Mouse (Mus musculus) bone marrow macrophage, adult 2 months (primary cell): ENCODE data around the gene Dennd4a. TPM values are rescaled to one million over a fixed set of nuclear protein-coding genes. Genes with fewer than 3 reads are reported as not detected.

Source experiments
- H3K27ac ChIP-seq: 2 replicates; pipeline ENCODE4 v1.5.1; 2012; ENCODE audit warnings: low read depth, low read length; ENCODE audit not compliant: insufficient read depth
- H3K4me1 ChIP-seq: 2 replicates; pipeline ENCODE4 v1.6.1; 2012; ENCODE audit warnings: low read length; ENCODE audit not compliant: control insufficient read depth, insufficient read depth
- H3K4me3 ChIP-seq: 2 replicates; pipeline ENCODE4 v1.5.1; 2012; ENCODE audit warnings: mild to moderate bottlenecking, low read length, moderate library complexity; ENCODE audit not compliant: insufficient read depth
- CTCF ChIP-seq: IDR thresholded peaks from 2 replicates; pipeline ENCODE4 v1.5.1; 2012; ENCODE audit warnings: low read depth, mild to moderate bottlenecking, low read length, moderate library complexity
- POLR2A ChIP-seq: IDR thresholded peaks from 2 replicates; pipeline ENCODE4 v1.6.1; 2012; ENCODE audit warnings: mild to moderate bottlenecking, low read depth, low read length, borderline replicate concordance
- polyA plus RNA-seq: library from polyadenylated mRNA; stranded (reverse); fragments of >200 nt; gene quantifications from 2 replicates; pipeline ENCODE4 v1.2.4, GENCODE M21; 2012; ENCODE audit not compliant: missing spikeins, insufficient read depth, insufficient read length

Gene Dennd4a
- polyA plus RNA-seq, 1 experiment: 14.9 TPM

DNA sequence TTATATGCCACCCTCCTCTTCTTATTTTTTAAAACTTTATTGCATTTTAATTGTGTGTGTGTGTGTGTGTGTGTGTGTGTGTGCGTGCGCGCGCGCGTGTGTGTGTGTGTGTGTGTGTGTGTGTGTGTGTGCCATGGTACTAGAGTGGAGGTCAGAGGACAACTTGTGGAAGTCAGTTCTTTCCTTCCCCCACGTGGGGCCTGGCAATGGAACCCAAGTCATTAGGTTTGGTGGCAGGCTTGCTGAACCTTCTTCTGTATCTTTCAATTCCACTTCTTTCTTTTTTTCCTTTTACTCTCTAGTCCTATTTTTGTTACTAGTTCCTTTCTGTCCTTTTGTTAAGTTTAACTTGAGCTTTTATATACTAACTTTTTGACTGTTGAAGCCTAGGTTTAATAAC, 19.5 kb downstream of the Dennd4a start:
- Histone ChIP-seq H3K27ac (peak overlapping the region; percentile 49), H3K4me1 (peaks cover 16% of the 10 kb centered on the region), H3K4me3 (no peak overlapping the region)
- no peak for TF ChIP-seq POLR2A
- no peak for TF ChIP-seq CTCF

- Histone ChIP-seq H3K4me1 (peaks cover 15% of the 10 kb centered on the region), H3K27ac (no peak overlapping the region), H3K4me3 (no peak overlapping the region)
- TF ChIP-seq POLR2A (no peak), CTCF (no peak)
Observed at GRCm38 (mm10) chr9:64831760-64832159, 20.6 kb downstream of the Dennd4a start.

- H3K4me3 ChIP-seq: no peak overlapping the region
- peaks cover 6% of the 10 kb centered on the region for H3K4me1 ChIP-seq
- no peak overlapping the region for H3K27ac ChIP-seq
- TF ChIP-seq POLR2A: no peak
- no peak for TF ChIP-seq CTCF
Observed at GRCm38 (mm10) chr9:64834418-64834817, 23.3 kb downstream of the Dennd4a start.

DNA sequence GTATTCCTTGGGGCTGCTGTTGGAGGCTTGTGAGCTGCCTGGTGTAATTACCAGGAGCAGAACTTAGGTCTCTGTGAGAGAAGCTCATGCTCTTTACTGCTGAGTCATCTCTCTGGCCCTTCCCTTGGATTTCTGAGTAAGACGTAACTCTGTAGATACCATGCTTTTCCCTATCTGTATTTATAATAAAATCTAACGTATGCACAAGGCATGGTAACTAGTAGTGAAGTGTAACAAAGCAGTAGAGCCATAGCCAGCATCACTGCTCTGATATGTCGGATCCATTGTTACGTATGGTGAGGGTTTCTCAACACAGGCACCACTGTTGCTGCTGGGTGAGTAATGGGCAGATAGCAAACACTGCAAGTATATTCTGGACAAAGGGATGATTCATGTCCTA, 34.2 kb downstream of the Dennd4a start:
- no peak overlapping the region for H3K27ac ChIP-seq
- H3K4me3 ChIP-seq: no peak overlapping the region
- peaks cover 4% of the 10 kb centered on the region; the same call in 1 of the 2 replicates for H3K4me1 ChIP-seq
- TF ChIP-seq POLR2A: no peak
- no peak for TF ChIP-seq CTCF

DNA sequence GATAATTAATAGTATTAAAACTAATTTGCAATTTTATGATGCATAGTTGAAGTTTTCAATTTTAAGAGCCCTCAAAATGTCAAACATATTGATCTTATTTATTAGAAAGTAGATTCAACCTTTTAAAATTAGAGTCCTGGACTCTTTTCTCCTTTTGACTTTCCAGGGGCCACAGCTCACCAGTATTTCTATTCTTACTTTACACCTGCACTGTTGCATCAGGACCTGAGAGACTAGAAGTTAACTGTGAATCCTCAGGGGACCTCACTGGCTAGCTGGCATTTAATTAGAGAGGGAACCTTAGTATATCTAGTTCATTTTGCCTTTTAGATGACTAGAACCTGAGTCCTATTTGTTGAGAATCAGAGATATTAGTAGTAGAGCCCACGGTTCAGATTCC, 38.4 kb downstream of the Dennd4a start:
- Histone ChIP-seq H3K4me1 (peaks cover 4% of the 10 kb centered on the region; the same call in 1 of the 2 replicates), H3K4me3 (no peak overlapping the region), H3K27ac (no peak overlapping the region)
- TF ChIP-seq CTCF: no peak
- TF ChIP-seq POLR2A: no peak

DNA sequence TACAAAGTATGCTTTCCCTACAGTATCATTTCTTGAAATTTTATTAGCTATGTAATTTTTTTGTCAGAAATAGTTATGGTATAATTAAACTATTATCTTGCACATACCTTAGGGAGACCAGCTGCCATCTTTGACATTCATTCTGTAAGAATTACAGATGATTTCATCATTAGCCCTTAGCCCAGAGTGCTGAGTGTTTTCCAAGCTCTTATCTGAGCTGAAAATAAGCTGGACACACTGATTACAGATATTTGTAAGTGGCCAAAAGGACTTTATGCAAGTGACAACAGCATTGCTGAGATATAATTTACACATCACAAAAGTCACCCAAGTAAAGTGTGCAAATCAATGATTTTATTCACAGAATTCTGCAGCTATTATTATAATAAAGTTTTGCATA, 48.9 kb downstream of the Dennd4a start:
- Histone ChIP-seq H3K4me1 (no peaks in the 10 kb centered on the region), H3K27ac (no peak overlapping the region), H3K4me3 (no peak overlapping the region)
- TF ChIP-seq CTCF (no peak), POLR2A (no peak)

GRCm38 (mm10) chr9:64862687-64863086, 51.5 kb downstream of the Dennd4a start:
- H3K4me3 ChIP-seq: no peak overlapping the region
- no peaks in the 10 kb centered on the region for H3K4me1 ChIP-seq
- TF ChIP-seq CTCF: no peak
- no peak for TF ChIP-seq POLR2A
- H3K27ac ChIP-seq: no peak overlapping the region

GRCm38 (mm10) chr9:64886008-64886407, 74.9 kb downstream of the Dennd4a start:
- H3K27ac ChIP-seq: no peak overlapping the region
- no peaks in the 10 kb centered on the region for H3K4me1 ChIP-seq
- TF ChIP-seq POLR2A (no peak), CTCF (no peak)
- H3K4me3 ChIP-seq: no peak overlapping the region

DNA sequence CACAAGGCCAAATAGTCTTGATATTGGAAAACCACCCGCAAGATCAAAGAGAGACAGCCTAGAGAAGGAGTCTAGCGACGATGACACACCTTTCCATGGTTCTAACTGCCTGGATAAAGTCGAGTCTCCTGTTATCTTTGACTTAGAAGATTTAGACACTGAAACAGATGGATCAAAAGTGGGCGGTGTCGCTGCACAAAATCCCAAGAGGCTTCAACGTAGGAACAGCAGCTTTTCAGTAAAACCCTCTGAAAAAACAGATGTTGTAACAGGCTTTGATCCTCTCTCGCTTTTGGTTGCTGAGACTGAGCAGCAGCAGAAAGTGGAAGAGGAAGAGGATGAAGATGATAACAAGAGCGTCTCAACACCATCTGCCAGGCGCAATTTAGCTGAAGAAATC, 85.5 kb downstream of the Dennd4a start:
- Histone ChIP-seq H3K27ac (no peak overlapping the region), H3K4me3 (no peak overlapping the region), H3K4me1 (no peaks in the 10 kb centered on the region)
- TF ChIP-seq CTCF (no peak), POLR2A (no peak)

- no peak overlapping the region for H3K27ac ChIP-seq
- TF ChIP-seq CTCF (no peak), POLR2A (no peak)
- no peaks in the 10 kb centered on the region for H3K4me1 ChIP-seq
- H3K4me3 ChIP-seq: no peak overlapping the region
Observed at GRCm38 (mm10) chr9:64902866-64903265, 91.7 kb downstream of the Dennd4a start.

DNA sequence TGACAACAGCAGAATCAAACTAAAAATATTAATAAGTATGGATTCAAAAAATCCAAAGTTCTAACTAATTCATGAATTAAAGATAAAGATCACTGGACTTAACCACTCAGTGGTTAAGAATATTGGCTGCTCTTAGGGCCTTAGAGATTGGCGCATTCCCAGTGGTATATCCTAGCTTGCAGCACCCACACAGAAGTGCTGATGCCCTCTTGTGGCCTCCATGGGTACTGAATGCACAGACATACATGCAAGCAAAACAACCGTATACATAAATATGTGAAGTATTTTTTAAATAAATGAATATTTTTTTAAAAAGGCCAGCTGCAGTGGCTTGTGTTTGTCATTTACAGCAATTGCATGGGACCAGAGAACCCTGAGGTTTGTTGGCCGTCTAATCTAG, 92.2 kb downstream of the Dennd4a start:
- Histone ChIP-seq H3K4me3 (no peak overlapping the region), H3K4me1 (no peaks in the 10 kb centered on the region), H3K27ac (no peak overlapping the region)
- TF ChIP-seq POLR2A (no peak), CTCF (peak; percentile 59)

DNA sequence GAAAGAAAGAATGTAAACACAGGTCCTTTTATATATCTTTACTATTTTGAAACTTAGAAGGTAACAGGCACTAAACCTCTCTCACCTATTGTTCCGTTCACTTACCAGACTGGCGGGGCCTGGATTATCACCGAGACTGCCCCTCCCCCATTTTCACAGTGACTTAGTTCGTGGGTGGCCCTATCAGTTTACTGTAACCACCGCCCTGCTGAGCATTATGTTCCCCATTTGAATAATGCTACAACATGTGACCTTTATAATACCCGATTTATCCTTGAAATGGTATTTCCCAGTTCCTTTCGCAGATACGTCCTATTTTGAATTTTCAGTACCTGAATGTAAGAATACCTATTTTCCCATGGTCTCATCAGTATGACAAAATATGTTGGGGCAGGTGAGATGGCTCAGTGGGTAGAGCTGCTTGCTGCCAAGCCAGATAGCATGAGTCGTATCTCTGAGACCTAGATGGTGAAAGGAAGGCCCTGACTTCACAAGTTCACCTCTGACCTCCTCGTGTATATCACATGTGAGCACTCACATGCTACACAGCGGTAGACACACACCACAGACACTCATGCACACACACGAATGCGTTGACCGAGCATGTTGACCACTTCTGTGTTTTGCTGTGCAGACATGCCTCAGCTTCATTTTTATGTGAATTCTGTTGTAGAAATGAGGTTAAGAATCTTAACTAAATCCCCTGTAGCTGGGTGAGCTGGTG, 93.9 kb downstream of the Dennd4a start:
- TF ChIP-seq CTCF: no peak
- TF ChIP-seq POLR2A: no peak
- no peak overlapping the region for H3K4me3 ChIP-seq
- no peak overlapping the region for H3K27ac ChIP-seq
- H3K4me1 ChIP-seq: no peaks in the 10 kb centered on the region
